Mouse (Mus musculus) layer of hippocampus, adult 8-10 months (tissue): ENCODE results near the gene Ino80b. TPM values are rescaled to one million over a fixed set of nuclear protein-coding genes. Genes with fewer than 3 reads are reported as not detected.
"Not testable (repeated sequence)": the region's sequence is repeated elsewhere in the genome, so short reads cannot be mapped to it uniquely, and the experiment has no call there.

Source experiments
- DNase-seq, 2 experiments: peaks; one replicate each; pipeline ENCODE4 v3.0.0; 2022; ENCODE audit warnings: low spot score in 2 of 2
- total RNA-seq, 4 experiments: library from RNA; stranded (reverse); gene quantifications; 2 replicates each; pipeline ENCODE4 v1.2.4; 2022

The Ino80b gene
- total RNA-seq: 10 to 100 TPM; 20.6 to 29.8 (median 26.7) TPM

DNA sequence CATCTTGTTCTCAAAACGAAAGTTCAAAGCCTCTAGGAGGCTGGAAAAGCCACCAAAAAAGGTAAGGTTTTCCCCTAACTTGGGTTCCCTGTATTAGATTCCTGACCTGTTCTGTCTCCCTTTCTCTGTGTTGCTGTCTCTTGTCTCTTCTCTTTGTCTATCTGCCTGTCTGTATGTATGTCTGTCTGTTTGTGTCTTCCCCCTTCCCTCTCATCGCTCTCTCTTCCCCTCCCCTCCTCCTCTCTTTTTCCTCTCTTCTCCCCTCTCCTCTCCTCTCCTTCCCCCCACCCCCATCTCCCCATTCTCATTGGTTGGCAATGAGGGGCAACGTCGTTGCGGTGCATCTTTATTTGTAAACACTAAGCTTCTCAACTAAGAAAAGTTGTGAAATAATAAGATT, at the start of gene Ino80b:
Ino80b (minus strand) TSS at position 101 of the 400 bp plus-strand sequence.
- DNase-seq: no peak

DNA sequence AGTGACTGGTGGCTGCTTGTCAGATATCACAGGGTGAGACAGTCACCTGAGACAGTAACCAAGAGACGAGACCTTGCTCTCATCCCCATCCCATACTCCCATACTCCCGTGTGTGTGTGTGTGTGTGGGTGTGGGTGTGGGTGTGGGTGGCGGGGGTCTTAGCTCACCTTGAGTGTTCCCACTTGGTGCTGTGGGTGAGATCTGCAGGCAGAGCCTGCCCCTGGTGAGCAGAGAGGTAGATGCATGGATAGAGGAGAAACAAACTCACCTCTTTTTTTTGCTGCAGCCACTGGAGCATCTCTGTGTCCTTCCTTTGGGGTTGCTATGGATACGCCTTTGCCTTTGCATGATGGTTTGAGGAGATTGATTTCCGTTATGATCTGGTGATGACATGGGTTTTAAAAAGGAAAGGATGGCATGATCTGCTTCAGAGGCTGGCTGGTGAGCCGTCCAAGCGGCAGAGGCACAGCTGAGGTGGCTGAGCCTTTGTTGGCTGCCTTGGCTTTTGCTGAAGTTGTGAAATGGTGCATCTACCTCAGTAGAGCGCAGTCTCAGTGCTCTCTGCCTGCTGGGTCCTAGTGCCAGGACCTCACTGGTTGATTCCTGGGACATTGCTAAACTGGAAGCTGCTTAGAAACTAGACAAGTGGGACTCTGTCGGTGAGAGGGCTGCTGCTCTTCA, 47.1 kb upstream of the Ino80b start:
- peak in 1 of 2 experiments; percentile 75 for DNase-seq

DNA sequence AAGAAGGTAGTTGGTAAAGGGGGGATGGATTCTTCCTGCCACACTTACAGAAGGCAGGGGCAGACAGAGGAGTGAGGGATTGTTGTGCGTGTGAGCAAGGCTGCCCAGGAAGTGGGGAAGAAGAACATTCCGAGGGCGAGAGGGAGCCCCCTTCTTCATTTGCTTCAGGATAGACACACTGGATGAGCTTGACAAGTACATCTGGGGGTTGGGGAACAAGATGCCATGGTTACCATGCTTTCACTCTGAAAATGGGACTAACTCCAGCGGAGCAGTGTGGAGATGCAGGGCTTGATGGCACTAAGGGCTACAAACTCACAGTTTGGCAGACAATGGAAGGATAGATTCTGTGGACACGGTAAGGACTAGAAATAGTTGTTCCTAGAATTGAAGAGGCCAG, 45.8 kb upstream of the Ino80b start:
- no peak for DNase-seq

DNA sequence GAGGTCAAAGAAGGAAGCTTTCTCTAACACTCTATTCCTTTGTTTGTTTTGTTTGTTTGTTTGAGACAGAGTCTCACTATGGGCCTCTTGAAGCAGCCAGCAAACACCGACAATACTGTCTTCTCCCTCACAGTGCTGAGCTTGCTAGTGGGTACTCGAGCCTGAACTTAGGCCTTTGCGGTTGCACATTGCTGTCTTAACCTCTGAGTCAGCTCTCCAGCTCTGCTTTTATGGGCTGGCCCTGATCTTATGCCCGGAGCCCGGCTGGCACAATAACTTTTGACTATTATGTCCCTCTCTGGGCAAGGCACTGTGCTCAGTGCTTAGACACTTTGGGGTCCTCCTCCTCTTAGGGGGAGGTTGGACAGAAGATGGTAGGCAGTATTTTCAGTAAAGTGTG, 44.6 kb upstream of the Ino80b start:
- DNase-seq: no peak

DNA sequence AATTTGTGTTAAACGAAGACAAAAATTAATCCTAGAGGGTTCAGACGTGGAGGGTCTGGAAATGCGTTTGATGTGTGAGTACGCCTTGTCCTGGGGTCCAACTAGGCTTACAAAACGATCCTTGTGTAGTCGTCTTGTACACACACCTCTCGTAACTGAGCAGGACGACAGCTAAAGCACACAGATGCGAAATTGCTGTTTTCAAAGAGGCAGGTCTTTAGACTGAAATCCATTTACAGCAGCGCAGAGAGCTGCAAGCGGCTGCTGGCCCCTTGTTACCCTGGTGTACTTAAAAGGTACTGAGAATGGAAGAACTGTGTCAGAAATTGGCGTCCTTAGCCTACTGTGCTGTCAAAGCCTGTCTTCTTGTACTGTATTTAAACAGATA, 41.0 kb upstream of the Ino80b start:
- DNase-seq: no peak

DNA sequence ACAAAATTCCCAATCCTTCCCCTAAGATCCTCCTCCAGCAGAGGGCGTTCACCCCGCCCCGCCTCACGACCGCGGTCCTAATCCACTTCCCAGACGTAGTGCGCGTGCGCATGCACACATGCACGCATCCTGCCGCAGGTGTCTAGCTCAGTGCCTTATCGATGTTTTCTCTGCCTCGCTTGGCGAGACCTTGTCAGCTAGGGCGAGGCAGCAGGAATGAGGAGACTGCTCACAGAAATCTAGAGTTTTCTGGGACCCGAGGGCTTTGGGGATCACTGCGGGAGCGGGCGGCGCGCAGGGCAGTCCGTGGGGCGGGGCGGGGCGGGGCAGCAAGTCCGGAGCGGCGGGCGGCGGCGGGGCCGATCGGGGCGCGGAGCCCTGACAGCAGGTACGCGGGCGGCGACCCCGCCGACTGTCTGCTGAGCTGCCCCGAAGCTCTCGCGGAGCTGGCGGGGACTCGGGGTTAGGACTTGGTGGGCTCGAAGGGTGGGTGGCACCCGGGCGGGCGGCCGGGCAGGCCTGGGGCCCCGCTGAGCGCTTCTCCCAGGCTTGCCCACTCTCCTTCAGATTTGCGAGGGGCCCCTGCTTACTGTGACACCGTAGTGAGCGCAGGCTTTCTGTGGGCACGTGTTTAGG, 40.5 kb upstream of the Ino80b start, which contains the start of gene Dctn1:
Dctn1 (plus strand) TSS at position 314 of the 636 bp plus-strand sequence.
- peak; percentile 89 to 94 for DNase-seq

DNA sequence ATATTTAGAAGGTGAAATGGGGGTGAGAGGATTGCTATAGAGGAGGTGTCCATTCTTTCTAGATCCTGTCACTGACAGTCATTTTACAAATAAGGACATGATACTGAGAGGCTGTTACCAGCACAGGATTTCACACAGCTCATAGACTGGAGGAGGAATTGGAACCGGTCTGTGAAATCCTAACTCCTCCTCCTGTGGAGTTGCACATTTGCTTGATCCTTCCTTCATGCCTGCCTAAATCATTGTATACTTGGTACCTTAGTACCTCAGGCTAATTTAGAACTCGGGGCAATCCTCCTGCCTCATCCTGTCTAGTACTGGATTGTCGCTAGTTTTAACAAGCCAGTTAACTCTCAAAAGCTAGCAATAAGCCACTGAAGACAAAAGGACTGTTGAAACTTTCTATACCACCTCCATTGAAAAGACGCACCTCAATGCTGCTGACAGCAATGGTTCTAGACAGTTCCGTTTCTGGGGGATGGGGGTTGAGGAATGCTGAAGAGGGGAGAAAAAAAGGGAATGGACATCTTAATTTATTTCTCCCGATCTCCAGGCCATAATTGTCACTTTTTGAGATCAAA, 39.9 kb upstream of the Ino80b start:
- DNase-seq: no peak

DNA sequence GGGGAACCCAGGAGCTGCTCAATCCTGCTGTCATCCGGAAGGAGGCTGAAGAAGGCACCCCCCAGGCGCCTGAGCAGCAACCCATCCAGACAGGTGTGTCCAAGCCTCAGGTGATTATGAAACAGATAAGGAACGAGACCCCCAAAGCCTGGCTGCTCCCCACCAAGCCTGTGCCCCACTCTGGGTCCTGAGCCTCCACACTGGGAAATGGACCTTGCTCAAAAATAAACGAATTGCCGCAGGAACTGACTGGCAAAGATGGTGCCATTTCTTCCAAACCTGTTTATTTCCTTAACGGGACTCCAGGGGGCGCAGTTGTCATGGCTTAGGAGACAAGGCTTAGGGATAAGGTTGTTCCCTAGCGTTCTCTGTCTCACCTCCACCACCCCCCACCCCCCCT, 37.5 kb upstream of the Ino80b start:
- peak in 1 of 2 experiments; percentile 66 for DNase-seq

DNA sequence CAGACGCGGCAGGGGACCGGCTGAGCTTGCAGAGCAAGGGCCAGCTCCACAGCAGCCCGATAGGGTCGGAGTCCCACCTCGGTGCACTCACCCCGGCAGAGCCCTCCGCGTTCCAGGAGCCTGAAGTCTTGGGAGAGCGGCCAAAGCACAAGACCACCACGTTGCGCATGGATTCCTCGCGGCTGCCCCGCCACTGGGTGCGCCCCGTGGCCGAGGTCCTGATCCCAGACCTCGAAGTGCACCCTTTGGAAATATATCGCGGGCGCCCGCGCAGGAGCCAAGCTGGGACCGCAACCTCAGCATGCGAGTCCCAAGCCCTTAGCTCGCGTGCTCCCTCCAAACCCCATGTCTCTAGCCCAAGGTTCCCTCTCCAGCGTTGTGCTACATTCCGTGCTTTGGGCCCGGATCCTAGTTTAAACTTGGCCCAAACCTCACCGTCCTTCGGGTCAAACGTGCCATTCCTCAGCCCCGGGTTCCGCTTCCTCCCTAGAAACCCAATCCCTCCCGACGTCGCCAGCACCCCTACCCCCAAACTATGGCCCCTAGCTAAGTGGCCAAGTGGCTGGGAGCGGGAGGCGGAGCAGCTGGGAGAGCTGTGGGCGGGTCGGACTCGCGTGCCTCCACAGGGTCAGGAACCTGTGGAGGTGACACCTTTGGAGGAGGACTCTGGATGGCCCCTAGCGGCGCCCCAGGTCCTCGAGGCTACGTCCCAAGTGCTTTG, 36.9 kb upstream of the Ino80b start:
- DNase-seq: no peak

DNA sequence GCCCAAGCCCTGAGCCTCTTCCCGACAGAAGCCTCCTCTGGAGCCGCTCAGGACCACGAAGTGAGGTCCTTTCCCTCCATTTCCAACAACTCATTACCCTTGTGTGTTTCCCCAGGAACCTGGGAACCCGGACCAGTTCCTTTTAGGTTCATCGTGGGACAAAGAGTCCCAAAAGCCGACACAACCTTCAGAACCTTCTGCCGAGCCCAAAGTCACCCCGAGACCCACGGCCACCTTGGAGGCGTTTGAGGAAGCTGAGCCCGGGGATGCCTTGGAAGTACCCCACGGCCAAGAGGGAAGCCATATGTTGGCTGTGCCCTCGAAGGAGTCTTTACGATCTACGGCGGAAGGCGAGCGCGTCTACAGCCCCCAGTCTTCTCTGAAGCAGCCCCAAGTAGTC, 36.2 kb upstream of the Ino80b start:
- no peak for DNase-seq

DNA sequence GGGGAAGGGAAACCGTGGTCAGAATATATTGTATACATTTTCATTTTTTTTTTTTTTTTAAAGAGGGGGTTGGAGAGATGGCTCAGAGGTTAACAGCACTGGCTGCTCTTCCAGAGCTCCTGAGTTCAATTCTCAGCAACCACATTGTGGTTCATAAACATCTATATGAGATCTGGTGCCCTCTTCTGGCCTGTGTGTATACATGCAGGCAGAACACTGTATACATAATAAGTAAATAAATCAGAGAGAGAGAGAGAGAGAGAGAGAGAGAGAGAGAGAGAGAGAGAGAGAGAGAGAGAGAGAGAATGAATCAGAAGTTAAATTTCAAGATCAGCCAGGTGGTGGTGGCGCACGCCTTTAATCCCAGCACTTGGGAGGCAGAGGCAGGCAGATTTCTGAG, 34.2 kb upstream of the Ino80b start:
- DNase-seq: not testable (repeated sequence)

DNA sequence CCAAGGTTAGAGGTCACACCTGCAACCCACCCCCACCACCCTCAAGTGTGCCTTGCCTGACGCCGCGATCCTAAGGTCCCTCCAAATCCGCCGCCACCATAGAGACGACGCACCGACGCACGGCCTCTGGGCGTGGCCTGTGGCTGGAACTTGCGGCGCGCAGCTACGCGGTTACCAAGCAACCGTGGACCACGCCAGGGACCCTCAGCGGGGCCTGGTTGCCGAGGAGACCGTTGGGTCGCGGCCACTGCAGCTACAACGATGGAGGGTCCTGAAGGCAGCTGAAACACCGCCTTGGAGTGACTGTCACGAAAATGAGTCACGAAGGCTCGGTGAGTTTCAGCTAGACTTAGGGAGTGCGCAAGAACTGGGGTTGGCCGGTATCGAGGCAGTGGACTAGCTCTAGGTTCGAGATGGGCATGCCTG, 31.0 kb upstream of the Ino80b start, which contains the start of the genes Wdr54 and 1700003E16Rik:
Wdr54 (minus strand) TSS at position 139 of the 426 bp plus-strand sequence.
1700003E16Rik (plus strand) TSS at position 146 of the 426 bp plus-strand sequence.
- DNase-seq: peak; percentile 73 to 78

DNA sequence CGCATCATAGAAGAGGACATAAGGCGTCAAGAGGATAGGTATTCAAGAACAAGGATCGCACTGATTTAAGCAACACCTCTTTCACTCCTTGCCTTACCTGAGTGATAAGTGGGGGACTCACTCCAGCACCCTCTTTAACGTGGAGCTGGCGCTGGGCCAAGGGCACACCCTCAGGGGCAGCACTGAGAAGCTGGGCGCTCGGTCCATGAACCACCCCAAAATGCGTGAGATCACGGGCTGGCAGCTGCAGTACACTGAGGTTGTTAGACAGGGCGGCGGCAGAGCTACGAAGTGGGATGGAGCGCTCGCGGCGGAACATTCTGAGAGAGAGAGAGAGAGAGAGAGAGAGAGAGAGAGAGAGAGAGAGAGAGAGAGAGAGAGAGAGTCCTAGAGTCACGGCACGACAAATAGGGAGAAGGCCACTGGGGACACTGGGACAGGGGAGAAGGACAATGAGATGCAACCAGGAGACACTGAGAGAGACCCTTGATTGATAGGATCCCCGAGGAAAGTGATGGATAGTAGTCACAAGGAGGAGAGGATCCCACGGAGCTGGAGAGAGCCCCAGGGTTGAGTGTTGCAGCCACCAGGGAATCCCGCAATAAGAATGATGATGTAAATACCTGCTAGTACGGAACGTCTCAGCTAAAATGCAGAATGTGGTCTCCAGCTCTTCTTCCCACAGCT, 30.5 kb upstream of the Ino80b start:
- no peak for DNase-seq

DNA sequence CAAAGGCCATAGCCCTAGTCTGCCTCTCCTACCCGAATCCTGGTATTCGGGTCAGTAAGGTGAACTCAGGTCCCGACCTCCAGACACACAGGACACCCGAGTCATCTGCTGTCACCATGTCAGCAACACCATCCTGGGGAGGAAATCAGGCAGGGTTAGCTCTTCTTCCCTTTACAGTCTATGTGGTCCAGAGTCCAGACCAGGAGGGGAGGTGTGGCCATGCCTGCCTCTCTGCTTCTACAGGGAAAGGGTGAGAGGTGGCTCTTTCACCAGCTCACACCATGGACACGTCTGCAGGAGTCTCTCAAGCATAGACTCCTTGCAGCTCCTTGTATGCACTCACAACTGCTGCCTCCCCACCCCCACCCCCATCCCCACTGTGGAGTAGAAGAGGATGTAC, 28.3 kb upstream of the Ino80b start:
- DNase-seq: no peak

DNA sequence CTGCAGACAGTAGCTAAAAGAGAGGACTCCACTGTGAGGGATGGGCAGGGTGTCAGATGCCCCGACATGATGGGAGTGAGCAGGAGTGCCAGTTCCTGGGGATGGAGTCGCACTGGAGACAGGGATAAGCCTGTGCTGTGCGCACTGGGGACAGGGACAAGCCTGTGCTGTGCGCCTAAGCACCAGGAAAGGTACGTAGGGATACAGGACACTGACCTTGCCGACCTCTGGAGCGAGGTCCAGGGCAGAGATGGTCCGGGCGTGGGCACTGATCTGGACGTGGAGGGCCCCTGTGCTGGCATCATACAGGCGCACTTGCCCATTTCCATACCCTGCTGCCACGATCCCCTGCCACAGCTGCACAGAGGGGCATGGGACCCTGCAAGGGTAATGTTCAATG, 27.8 kb upstream of the Ino80b start:
- no peak for DNase-seq

DNA sequence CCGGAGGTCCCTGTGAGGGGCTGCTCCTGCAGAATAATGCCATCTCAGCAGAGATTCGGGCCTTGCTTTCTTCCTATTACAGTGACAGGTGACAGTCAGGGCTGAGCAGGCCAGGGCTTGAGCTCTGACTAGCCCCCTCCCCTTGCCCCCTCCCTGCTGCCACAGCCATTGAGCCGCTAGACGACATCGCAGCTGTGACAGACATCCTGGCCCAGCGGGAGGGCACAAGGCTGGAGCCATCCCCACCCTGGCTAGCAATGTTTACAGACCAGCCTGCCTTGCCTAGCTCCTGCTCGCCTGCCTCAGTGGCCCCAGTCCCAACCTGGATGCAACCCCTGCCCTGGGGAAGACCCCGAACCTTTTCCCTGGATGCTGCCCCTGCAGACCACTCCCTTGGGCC, 26.5 kb upstream of the Ino80b start:
- no peak for DNase-seq

DNA sequence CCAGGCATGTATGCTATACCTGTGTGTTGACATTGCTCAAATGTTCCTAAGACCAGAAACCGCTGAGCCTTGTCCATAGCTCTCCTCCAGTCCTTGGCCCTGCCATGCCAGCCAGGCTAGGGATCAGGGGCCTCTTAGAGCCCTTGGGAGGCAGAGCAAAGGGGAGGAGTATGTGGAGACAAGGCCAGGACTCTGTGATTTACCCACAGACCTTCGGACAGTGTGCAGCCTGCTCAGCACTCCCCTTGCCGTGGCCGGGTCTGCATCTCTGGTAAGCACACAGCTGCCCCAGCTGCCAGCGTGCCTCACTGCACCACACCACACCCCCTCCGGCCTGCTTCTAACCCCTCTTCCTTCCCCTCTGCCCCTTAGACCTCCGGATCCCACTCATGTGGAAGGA, 22.0 kb upstream of the Ino80b start:
- DNase-seq: no peak

DNA sequence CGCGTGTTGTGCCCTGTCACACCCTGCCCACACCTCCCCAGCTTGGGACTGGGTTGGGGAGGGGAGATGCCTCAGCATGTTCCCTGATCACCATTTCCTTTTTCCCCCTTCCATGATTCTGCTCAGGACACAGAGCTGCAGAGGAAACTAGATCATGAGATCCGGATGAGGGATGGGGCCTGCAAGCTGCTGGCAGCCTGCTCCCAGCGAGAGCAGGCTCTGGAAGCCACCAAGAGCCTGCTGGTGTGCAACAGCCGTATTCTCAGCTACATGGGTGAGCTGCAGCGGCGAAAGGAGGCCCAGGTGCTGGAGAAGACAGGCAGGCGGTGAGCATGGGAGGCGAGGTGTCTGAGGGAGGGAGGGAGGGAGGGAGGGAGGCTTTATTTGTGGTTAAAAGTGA, 20.6 kb upstream of the Ino80b start:
- DNase-seq: no peak

DNA sequence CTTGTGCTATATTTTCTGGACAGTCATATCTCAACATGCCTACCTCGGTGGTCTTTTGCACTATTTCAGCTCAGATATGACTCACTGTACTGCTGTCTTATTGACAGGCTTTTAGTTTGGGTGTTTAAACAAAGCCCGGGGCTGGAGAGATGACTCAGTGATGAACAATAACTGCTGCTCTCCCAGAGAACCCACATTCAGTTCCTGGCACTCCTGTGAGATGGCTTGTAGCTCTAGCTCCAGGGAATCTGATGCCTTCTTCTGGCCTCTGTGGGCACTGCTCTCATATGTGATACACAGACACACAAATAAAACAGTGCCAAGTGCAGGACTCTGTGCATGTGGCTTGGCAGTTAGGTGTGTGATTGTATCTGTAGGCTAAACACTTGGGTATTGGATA, 20.0 kb upstream of the Ino80b start:
- no peak for DNase-seq

DNA sequence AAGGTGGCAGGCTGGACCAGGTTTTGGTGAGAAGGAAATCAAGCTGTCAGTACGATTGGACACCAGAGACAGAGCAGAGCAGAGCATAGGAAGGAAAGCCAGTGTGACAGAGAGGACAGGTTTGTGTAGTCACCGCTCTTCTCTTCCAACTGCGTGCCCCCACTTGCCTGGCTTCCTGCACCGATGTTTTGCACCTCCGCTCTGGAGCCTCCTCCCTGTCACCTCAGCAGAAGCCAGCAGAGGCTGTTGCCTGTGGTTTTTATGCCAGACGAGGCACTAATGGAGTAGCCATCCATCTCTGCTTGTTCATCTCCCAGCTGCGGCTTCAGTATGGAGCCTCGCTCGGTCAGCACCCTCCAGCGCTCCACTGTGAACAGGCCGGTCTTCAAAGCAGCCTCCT, 17.7 kb upstream of the Ino80b start:
- DNase-seq: no peak

DNA sequence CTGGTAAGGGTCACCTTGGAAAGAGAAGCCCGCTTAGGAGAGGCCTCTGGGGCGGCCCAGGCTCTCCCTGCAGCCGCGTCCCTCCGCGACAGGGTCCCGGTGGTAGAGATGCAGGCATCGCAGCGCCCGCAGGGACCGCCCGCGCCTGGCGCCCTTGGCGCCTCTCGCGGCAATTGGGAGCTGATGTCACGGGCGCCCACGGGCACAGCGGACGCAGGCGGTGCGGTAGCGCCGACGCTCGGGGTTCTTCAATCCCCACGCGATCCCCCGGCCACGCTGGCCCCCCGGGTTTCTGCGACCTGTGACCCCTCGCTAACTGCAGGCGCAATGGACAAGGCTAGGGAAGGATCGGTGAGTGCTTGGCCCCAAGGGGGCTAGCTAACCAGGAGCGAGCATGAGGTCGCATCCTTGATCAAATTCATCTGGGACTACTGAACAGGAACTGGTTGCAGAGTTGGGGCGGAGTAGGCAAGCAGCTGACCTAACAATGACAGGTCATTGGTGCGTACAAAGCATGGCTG, 17.0 kb upstream of the Ino80b start:
- DNase-seq: peak in 1 of 2 experiments; percentile 67
